Mouse (Mus musculus) lung, adult 2 months (tissue): ENCODE results near the gene Stk32c.

Experiments
- CTCF ChIP-seq: fragments of 200-500 bp; IDR thresholded peaks from 2 replicates; pipeline ENCODE4 v1.5.1; 2011; ENCODE audit warnings: mild to moderate bottlenecking, low read length, control low read depth; ENCODE audit not compliant: insufficient read depth
- POLR2A ChIP-seq: fragments of 200-500 bp; IDR thresholded peaks from 2 replicates; pipeline ENCODE4 v1.6.1; 2011; ENCODE audit warnings: low read depth, mild to moderate bottlenecking, control low read depth, low read length, borderline replicate concordance; ENCODE audit errors: extremely low read depth

DNA sequence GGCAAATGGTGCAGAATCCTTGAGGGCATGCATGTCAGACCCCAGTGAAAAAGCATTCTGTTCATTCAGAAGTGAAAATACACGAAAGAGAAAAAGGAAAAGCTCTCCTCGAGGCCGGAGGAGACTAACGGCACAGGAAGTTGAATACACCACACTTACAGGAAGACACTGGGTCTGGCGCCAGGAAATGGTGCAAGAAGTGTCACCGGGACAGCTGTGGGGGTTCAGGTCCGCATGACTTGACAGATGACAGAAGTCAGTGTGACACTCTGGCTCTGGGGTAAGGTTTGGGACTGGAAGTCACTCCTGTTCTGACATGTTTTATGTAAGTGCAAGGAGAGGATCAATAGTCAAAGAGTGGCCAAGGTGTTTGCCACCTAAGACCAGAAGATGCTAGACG, 11.6 kb upstream of the Stk32c start:
- TF ChIP-seq CTCF (no peak), POLR2A (no peak)
